Mouse (Mus musculus): ENCODE results near the gene Lrrc3c.
A peak's percentile ranks its signal among the peaks of the same experiment; 100 is the strongest.

Gene Lrrc3c

DNA sequence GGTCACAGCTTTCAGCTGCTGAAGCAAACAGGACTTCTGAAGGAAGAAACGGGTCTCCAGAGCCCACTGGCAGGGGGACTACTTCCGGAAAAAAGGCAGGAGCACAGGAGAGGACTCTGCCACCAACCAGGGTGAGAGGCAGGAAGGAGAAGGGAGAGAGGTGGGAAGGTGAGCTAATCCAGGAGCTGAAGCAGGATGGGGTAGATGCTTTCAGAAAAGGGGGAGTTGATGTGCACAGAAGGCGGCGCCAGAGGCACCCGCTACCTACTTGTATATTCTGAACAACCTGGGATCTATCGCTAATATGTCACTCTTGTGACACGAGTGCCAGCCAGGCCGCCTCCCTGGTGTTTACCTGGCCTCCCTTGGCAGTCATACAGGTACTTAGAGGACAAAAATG, at the start of gene Lrrc3c:
Gene Lrrc3c (plus strand): TSS at position 301 of the 400 bp plus-strand sequence.
- no peak for DNase-seq (ENCODE audit: low spot score)

DNA sequence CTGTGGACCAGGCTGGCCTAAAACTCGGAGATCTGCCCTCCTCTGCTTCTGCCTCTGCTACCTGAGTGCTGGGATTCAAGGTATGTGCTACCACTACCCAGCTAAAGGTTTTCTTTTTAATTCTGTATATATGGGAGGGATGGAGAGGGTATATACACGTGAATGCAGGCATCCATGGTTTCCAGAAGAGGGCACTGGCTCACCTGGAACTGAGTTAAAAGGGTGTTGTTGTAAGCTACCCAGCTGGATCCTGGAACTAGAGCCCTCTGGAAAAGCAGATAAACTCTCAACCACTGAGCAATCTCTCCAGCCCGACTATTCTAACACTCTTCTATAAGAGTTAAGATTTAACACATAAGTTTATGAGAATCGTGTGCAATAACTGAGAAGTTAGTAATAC, 48.7 kb upstream of the Lrrc3c start:
- no peak for DNase-seq (ENCODE audit: low spot score)

DNA sequence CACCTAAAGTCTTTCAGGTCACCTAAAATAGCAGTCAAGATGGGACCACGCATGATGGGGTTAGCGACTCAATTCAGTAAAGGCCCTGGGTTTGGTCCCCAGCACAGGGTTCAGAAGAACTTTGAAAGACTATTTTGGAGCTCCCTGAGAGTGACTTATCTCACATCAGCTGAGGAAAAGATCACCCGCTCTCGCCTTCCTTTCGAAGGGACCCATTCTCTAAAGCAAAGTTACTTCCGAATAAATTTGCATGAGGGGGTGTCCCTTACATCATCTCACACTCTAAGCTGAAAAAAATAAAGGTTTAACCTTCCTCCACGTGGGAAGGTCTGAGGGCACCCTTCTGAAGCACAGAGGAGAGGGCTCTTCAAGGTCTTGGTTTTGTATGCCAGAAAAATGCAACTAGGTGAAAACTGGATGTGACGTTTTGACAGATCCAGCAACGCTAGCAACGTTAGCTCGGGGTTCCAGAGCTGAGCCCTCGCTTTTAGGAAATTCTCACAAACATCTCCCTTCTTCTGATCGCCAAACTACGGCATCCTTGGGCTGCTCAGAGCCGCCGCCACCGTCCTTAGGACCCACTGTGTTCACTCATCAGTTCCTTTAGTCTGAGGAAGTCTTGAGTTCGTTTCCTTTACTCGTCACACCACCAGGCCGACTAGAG, 47.6 kb upstream of the Lrrc3c start:
- DNase-seq (ENCODE audit: low spot score) = no peak

DNA sequence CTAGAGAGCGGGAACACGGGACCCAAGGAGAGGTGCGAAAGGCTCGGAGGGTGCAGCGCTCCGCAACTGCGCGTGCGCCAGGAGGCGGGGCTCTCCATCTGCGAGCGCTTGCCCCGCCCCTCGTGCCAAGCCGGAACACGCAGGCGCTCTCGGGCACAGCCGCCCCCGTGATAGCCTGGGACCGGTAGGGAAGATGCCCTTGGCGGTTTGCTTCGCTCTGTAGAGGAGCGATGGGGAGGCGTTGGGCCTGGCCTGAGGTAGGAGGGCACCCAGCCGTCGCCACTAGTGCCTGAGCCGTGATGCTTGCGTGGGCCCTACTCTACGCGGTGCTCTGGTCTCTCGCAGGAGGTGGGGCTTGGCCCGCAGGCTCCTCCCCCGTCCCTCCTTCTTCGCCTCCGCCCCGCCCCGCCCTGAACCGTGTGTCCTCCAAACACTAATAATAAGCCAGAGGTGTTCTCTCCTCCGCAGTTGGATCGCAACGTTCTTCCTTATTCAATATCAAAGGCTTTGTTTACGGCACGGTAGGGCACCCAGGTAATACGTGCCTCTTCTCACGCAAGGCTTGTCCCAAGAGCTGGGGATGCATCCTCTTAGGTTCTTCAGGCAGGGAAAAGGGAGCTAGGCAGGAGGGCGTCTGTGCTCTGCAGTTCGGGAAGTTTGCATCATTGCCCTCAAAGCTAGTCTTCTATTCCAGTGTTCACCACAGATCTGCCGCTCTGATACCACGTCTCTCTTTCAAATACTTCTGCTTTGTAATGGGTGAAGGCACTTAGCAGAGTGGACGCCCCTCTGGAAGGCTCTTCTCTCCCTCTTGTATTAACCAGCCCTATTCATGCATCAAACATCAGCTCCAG, 46.9 kb upstream of the Lrrc3c start, which contains the start of gene Zpbp2:
Gene Zpbp2 (plus strand): TSS at position 123 of the 854 bp plus-strand sequence.
- peak; percentile 79 for DNase-seq (ENCODE audit: low spot score)

GRCm38 (mm10) chr11:98553966-98554365, 44.1 kb upstream of the Lrrc3c start:
- no peak for DNase-seq (ENCODE audit: low spot score)

GRCm38 (mm10) chr11:98555124-98555700, 42.9 kb upstream of the Lrrc3c start:
- DNase-seq (ENCODE audit: low spot score) = no peak

- no peak for DNase-seq (ENCODE audit: low spot score)
Measured at GRCm38 (mm10) chr11:98560942-98561341, 37.1 kb upstream of the Lrrc3c start.

DNA sequence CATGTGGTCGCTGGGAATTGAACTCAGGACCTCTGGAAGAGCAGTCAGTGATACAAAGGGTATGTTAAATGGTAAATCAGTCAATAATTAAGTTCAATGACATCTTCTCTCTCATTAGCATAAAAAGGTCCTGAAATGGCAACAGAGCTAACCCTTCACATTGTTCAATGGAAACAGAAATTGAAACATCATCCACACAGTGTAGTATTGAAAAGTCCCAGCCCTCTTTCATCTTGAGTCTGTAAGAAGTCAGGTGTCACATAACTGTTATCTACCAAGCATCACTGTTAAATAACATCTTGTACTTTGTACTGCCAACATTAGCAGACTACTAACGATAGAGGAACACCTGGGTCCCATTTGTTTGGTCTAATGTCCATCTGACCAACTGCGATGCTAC, 35.1 kb upstream of the Lrrc3c start:
- no peak for DNase-seq (ENCODE audit: low spot score)

DNA sequence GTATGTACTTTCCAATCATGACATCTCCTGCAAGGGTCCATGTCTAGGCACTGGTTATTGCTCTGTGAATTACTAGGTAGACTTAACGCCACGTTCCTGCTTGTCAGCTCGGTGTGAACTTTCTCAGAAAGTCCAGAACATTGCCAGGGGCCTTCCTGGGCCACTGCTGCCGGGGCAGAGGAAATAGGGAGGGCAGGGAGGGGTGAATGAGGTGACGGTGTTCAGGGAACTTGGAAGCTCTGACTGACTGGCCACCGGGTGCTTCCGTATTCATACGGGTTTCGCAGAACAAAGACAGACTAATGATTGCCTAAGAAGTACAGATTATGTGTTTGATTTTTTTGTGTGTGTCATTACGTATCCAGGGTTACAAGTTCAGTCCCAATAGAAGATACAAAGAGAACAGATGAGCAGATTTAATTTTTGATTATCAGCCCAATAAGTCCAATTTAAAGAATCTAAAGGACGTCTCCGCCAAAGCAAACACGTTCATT, 34.1 kb upstream of the Lrrc3c start:
- no peak for DNase-seq (ENCODE audit: low spot score)

DNA sequence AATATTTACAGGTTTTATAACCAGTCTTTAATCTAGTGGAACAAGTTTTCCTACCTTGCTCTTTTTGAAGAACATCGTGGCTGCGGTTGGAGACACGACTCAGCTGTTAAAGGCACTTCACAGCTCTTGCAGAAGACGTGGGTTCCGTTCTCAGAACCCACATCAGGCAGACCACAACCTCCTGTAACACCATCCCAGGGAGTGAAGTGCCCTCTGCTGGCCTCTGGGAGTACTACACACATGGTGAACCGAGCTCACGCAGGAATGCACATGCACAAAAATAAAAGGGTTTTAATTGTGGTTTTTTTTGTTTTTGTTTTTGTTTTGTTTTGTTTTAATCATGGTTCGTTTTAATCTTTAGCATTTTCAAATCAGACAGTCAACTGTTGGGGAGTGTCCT, 29.8 kb upstream of the Lrrc3c start:
- DNase-seq (ENCODE audit: low spot score) = no peak

DNA sequence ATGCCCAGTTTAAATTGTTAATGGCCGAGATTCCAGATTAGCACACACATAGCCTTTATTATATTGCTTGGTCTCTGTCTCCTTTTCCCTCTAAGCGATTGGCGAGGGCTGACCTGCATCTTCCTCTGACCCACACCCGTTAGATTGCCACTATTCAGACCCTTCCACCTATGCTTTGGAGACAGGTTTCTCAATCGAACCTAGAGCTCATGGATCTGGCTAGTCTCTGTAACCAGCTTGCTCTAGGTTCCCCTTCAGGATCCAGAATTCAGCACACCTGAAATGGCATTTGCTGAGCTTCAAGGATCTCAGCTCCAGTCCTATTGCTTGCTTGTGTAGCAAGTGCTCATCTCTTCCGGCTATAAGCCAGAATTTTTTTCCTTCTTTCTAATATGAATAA, 28.6 kb upstream of the Lrrc3c start:
- DNase-seq (ENCODE audit: low spot score) = no peak

DNA sequence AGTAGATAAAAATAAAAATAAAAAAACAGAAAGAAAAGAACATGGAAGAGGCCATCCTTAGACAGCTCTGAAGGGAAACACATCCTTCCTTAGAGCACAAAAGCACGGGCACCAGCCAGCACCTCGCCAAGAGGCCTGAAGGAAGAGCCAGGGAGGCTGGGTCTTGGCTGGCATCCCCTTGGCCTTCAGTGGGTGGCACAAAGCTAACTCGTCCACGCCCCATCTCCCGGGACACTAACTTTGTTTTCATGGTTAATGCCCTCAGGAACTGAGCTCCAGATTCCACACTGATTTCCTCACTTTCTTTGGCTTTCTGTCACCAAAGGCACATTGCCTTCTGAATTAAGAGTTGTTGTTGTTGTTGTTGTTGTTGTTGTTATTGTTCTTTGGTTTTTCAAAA, 20.3 kb upstream of the Lrrc3c start:
- no peak for DNase-seq (ENCODE audit: low spot score)

DNA sequence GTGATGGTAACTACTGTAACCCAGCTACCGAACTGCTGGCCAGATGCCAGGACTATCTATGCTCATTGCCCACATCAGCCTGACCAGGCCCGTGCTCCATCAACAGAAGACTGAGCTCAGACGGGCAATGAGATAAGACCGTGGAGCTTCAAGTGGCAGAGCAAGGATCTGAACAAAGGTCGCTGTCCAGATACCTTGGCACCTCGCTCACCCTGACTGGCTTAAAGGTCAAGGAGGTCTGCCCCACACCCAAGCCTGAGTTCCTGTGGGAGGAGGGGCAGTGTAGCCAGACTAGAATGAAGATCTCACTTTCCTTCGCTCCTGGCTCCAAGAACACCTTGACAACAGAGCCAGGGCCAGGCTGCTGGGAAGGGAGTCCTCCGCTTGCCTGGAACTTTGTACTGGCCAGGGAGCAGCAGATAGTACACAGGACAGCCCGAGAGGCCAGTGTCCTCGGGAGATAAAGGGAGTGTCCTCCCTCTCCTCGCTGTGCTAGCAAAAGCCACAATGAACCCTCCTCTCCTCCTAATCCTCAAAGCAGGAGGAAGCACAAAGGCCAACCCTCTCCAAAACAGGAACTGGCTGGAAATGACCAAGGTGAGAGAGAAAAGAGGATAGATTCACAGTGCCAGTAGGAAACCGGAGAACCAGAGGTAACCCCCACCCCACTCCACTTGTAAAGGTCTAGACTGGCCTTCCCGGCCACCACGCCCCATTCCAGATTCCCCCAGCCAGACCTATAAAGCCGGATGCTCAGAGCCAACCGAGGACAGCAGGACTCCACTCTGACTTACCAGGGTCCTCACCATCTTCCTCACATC, 17.6 kb upstream of the Lrrc3c start:
- DNase-seq (ENCODE audit: low spot score) = no peak

- DNase-seq (ENCODE audit: low spot score) = no peak
Measured at GRCm38 (mm10) chr11:98581286-98582029, 16.6 kb upstream of the Lrrc3c start.

DNA sequence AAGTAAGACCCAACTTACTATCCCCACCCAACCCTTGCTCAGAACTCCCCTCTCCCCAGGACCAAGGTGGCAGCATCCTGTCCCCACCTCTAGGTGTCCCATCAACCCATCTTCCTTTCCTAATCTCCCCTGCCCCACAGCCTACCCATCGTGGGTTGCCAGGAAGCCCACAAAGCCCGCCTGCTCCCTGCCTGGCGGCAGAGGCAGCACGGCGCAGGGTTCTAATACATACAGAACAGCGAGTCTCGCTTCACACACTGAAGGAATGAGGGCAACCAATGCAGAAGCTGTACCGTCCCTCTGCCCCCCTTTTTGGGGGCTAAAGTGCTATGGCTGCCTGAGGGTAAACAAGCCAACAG, 16.1 kb upstream of the Lrrc3c start:
- DNase-seq (ENCODE audit: low spot score) = no peak

GRCm38 (mm10) chr11:98582551-98583264, 15.4 kb upstream of the Lrrc3c start:
- no peak for DNase-seq (ENCODE audit: low spot score)

GRCm38 (mm10) chr11:98583265-98583552, 14.9 kb upstream of the Lrrc3c start:
- no peak for DNase-seq (ENCODE audit: low spot score)

- DNase-seq (ENCODE audit: low spot score) = no peak
Measured at GRCm38 (mm10) chr11:98583571-98583970, 14.5 kb upstream of the Lrrc3c start.

DNA sequence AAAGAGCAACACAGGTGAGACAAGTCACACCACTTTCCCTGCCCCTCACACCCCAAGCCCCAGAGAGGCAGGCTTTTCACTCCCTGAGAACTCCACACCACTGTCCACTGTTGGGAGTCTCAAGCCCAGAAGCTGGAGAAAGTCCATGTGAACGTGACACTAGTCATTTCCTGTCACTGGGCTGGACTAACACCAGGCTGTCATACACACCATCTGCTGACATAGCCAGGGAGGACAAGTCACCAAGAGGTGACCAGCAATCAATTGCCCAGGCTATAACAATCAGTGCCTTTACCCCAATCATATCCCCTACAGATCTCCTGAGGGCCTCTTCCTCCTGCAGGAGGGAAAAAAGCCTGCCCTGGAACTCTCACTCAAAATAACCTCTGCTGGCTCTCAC, 13.9 kb upstream of the Lrrc3c start:
- no peak for DNase-seq (ENCODE audit: low spot score)

- DNase-seq (ENCODE audit: low spot score) = no peak
Measured at GRCm38 (mm10) chr11:98584629-98585177, 13.4 kb upstream of the Lrrc3c start.

Data from layer of hippocampus, adult 9-10 months (tissue).